Mouse (Mus musculus) ES-Bruce4 (cell line): ENCODE data around the gene Ankrd54.

ENCODE experiments used
- CTCF ChIP-seq: IDR thresholded peaks from one replicate; pipeline ENCODE4 v1.8.1; 2011; ENCODE audit warnings: low read depth, low read length
- EP300 ChIP-seq: IDR thresholded peaks from 2 replicates; pipeline ENCODE4 v1.6.1; 2011; ENCODE audit warnings: low read depth, low read length; ENCODE audit not compliant: insufficient read depth
- POLR2A ChIP-seq: IDR thresholded peaks from one replicate; pipeline ENCODE4 v1.8.1; 2011; ENCODE audit warnings: low read length; ENCODE audit not compliant: insufficient read depth

DNA sequence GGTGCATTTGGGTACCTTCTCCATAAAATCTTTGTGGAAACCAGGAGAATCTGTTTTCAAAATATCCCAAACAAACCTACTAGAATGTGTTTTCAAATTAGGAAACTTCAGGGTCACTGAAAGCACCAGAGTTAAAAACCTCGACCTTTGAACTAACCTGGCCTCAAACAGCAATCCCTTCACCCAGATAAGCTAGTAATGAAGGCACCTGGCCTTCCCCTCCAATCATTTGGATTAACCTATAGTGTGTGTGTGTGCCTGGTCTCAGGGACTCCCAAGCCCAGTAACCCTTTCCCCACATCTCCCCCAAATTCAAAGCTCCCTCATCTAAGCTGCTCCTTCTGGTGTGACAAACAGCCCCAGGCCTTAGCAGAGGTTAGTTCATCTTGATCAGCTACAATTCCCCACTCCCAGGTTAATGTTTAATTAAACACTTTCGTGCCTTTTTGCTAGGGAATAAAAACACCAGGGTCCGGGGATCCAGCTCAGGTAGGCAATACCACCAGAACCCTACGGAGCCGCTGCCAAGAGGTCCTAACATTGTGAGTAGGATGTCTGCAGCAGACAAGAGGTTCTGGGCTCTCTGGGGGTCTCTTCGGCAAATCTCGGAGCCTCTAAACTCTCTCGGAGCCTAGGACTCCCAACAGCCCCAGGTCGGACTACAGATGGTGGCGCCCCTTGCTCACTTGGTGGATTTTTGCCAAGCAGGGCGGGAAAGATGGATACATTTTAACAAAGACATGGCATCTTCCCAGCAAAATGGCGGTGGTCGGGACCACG is 36.0 kb downstream of the Ankrd54 start:
- TF ChIP-seq POLR2A (no peak), EP300 (no peak), CTCF (no peak)
